Mouse (Mus musculus): ENCODE results near the gene Cyp2b19.

DNA sequence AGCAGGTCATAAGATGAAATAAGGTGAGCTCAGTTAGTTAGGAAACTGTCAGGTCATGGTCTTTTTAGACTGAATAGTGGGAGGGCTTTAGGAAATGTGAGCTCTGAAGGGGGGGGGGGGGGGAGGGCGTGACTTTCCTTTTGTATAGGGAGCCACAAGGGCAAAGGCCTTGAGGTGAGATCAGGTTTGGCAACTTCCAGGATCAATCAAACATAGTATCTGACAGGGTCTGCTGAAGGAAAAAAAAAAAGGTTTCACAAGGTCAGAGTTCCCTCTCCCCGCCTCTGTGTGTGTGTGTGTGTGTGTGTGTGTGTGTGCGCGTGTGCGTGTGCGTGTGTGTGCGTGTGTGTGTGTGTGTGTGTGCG is 24.8 kb downstream of the Cyp2b19 start:
- TF ChIP-seq CTCF (IDR thresholded peaks at IDR 0.05; ENCODE audit: low read depth, low read length) (no peak), GATA2 (IDR thresholded peaks at IDR 0.05; ENCODE audit: borderline replicate concordance, low read depth, low read length) (no peak), TAL1 (conservative IDR thresholded peaks at IDR 0.05; ENCODE audit: low read depth, low read length) (no peak), GATA1 (IDR thresholded peaks at IDR 0.05; ENCODE audit: borderline replicate concordance, low read length) (no peak)

Measured in G1E (cell line).